Mouse (Mus musculus): Measurements from ENCODE around the gene Olfr714. TPM values are rescaled to one million over a fixed set of nuclear protein-coding genes. Genes with fewer than 3 reads are reported as not detected.
A peak's percentile ranks its signal among the peaks of the same experiment; 100 is the strongest.
"Not testable (repeated sequence)": the region's sequence is repeated elsewhere in the genome, so short reads cannot be mapped to it uniquely, and the experiment has no call there.

The Olfr714 gene
- total RNA-seq, 1 experiment, result not detected

DNA sequence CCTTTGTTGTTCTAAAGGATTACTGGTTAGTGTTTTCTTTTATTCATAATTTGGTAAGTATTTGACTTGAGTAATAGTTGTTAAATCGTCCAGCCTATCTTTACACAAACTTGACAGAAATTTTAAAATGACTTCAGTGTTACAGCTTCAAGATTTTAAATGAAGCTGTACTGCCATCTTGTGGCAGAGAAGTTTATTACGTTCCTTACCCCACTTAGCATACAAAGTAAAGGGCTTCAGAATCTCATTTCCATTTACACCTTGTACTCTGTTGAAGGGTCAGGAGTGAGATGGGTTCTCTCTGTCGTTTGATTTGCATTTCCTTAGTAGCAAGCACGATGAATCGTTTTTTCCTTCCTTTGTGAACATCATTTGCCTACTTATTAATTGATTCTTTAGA lies 24.9 kb upstream of the Olfr714 start:
- TF ChIP-seq ZC3H11A (IDR thresholded peaks at IDR 0.05; ENCODE audit: borderline replicate concordance, low read depth, low read length), result peak; percentile 66; the same call in 1 of the 2 replicates
- TF ChIP-seq ZNF384 (IDR thresholded peaks at IDR 0.05; ENCODE audit: low read depth, low read length), result no peak
- H3K9ac ChIP-seq (ENCODE audit: insufficient read depth, low read depth, low read length, poor library complexity, severe bottlenecking), result no peak overlapping the region
- H3K9me3 ChIP-seq (ENCODE audit: control insufficient read depth, insufficient read depth, low read depth, low read length), result no peaks in the 10 kb centered on the region
- peak; percentile 40 for DNase-seq (ENCODE audit: low read depth, low spot score)
- in situ Hi-C loops (cut with MboI; ENCODE audit: low sequenced_read_pairs in 2 of 2, unreplicated experiment in 2 of 2), result no loop called here
- no peak overlapping the region for H3K4me3 ChIP-seq (ENCODE audit: insufficient read depth in 1 of 2, low read depth in 1 of 2, low read length in 2 of 2, poor library complexity in 1 of 2, severe bottlenecking in 1 of 2)
- no peak overlapping the region for H3K27ac ChIP-seq (ENCODE audit: insufficient read depth, low read depth, low read length, poor library complexity, severe bottlenecking)
- H3K36me3 ChIP-seq (ENCODE audit: control insufficient read depth, insufficient read depth, low read length, poor library complexity, severe bottlenecking), result no peaks in the 10 kb centered on the region
- no peaks in the 10 kb centered on the region for H3K4me1 ChIP-seq (ENCODE audit: control insufficient read depth in 2 of 2, insufficient read depth in 2 of 2, low read length in 2 of 2, poor library complexity in 1 of 2)

DNA sequence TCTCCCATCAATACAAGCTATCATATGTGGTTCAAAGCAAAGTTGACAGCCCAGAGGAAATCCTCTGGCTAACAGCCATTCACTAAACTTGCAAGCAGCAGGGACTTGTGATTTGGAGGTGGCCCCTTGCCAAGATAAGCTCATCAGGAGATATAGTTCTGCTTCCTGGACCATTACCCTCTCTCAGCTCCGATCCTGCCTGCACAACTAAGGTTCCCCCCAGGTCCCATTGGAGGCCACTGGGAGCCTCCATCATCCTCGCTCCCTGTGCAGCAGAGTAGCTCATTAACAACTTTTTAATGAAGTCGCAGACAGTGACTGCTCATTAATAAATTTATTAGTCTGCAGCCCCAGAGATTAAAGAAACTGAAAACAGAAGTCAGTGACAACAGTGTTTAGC lies 23.2 kb upstream of the Olfr714 start:
- Histone ChIP-seq H3K4me3 (ENCODE audit: insufficient read depth in 1 of 2, low read depth in 1 of 2, low read length in 2 of 2, poor library complexity in 1 of 2, severe bottlenecking in 1 of 2) (no peak overlapping the region), H3K27ac (ENCODE audit: insufficient read depth, low read depth, low read length, poor library complexity, severe bottlenecking) (no peak overlapping the region), H3K9me3 (ENCODE audit: control insufficient read depth, insufficient read depth, low read depth, low read length) (no peaks in the 10 kb centered on the region), H3K4me1 (ENCODE audit: control insufficient read depth in 2 of 2, insufficient read depth in 2 of 2, low read length in 2 of 2, poor library complexity in 1 of 2) (no peaks in the 10 kb centered on the region), H3K9ac (ENCODE audit: insufficient read depth, low read depth, low read length, poor library complexity, severe bottlenecking) (no peak overlapping the region), H3K36me3 (ENCODE audit: control insufficient read depth, insufficient read depth, low read length, poor library complexity, severe bottlenecking) (no peaks in the 10 kb centered on the region)
- TF ChIP-seq CHD2 (IDR thresholded peaks at IDR 0.05; ENCODE audit: low read depth, low read length) (no peak), HCFC1 (IDR thresholded peaks at IDR 0.05; ENCODE audit: borderline replicate concordance, insufficient read depth, low read length) (no peak), ZNF384 (IDR thresholded peaks at IDR 0.05; ENCODE audit: low read depth, low read length) (no peak), MAFK (IDR thresholded peaks at IDR 0.05; ENCODE audit: insufficient read depth, low read depth, low read length) (no peak), ZC3H11A (IDR thresholded peaks at IDR 0.05; ENCODE audit: borderline replicate concordance, low read depth, low read length) (no peak)
- in situ Hi-C loops (cut with MboI; ENCODE audit: low sequenced_read_pairs in 2 of 2, unreplicated experiment in 2 of 2), result no loop called here
- DNase-seq (ENCODE audit: low read depth, low spot score), result no peak

DNA sequence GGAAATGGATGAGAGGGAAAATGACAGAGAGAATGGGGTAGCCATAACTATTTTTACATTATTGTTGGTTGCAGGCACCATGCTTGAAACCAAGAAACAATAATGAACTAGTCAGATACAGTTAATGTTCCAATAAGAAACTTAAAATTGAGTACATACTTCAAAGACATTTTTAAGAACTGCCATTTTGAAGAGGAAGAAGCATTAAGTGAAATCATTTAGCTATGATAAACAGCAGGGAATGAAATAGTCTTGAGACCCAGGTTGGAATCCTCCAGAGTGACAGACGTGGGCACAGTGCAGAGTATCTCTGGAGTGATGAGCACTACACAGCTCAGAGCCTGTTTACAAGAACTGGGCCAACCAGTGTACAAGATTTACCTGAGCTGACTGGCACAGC lies 22.1 kb downstream of the Olfr714 start, which contains the start of gene Olfr17:
TSS of gene Olfr17 (plus strand) at position 301 of the 400 bp plus-strand sequence.
- TF ChIP-seq HCFC1 (IDR thresholded peaks at IDR 0.05; ENCODE audit: borderline replicate concordance, insufficient read depth, low read length) (no peak), CHD2 (IDR thresholded peaks at IDR 0.05; ENCODE audit: low read depth, low read length) (no peak), ZC3H11A (IDR thresholded peaks at IDR 0.05; ENCODE audit: borderline replicate concordance, low read depth, low read length) (no peak), MAFK (IDR thresholded peaks at IDR 0.05; ENCODE audit: insufficient read depth, low read depth, low read length) (no peak)
- no peak within 1 kb of the TSS for H3K9ac ChIP-seq (ENCODE audit: insufficient read depth, low read depth, low read length, poor library complexity, severe bottlenecking)
- in situ Hi-C loops (cut with MboI; ENCODE audit: low sequenced_read_pairs in 2 of 2, unreplicated experiment in 2 of 2), result no loop called here

DNA sequence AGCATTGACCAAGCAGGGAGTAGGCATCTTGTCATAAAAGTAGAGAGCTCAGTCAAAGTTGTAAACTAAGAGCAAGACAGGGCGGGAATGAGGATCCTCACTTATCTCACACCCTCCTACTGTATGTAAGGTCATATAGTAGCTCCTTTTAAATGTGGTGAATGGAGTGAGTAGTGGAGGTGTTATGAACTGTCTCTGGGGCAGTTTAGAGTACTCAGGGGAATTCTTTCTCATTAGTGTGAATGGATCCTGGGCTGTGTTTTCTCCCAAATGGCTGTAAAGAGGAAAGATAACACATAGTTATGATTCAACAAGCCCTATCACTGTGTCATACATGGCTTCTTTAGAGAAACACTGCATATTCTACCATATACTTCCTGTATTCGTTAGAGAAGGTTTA lies 39.5 kb downstream of the Olfr714 start, which contains the start of gene Olfr715b:
TSS of gene Olfr715b (minus strand) at position 101 of the 400 bp plus-strand sequence.
- in situ Hi-C loops (cut with MboI; ENCODE audit: low sequenced_read_pairs in 2 of 2, unreplicated experiment in 2 of 2), result loop anchor here (10.0 kb wide), 1 partner anchor 45 kb away; no protein-coding TSS in a partner anchor

More for the DNA sequence above, 22.1 kb downstream of the Olfr714 start, which contains the start of gene Olfr17:
- no peak for DNase-seq (ENCODE audit: low read depth, low spot score)
- H3K4me3 ChIP-seq (ENCODE audit: insufficient read depth in 1 of 2, low read depth in 1 of 2, low read length in 2 of 2, poor library complexity in 1 of 2, severe bottlenecking in 1 of 2), result no peak within 1 kb of the TSS
- no peaks in the 10 kb centered on the region for H3K9me3 ChIP-seq (ENCODE audit: control insufficient read depth, insufficient read depth, low read depth, low read length)
- no peaks in the 10 kb centered on the region for H3K4me1 ChIP-seq (ENCODE audit: control insufficient read depth in 2 of 2, insufficient read depth in 2 of 2, low read length in 2 of 2, poor library complexity in 1 of 2)
- no peak within 1 kb of the TSS for H3K27ac ChIP-seq (ENCODE audit: insufficient read depth, low read depth, low read length, poor library complexity, severe bottlenecking)
- H3K36me3 ChIP-seq (ENCODE audit: control insufficient read depth, insufficient read depth, low read length, poor library complexity, severe bottlenecking), result no peaks in the 10 kb centered on the region

More for the DNA sequence above, 39.5 kb downstream of the Olfr714 start, which contains the start of gene Olfr715b:
- not testable (repeated sequence) for H3K36me3 ChIP-seq (ENCODE audit: control insufficient read depth, insufficient read depth, low read length, poor library complexity, severe bottlenecking); DNase-seq (ENCODE audit: low read depth, low spot score); H3K9ac ChIP-seq (ENCODE audit: insufficient read depth, low read depth, low read length, poor library complexity, severe bottlenecking); H3K4me1 ChIP-seq (ENCODE audit: control insufficient read depth in 2 of 2, insufficient read depth in 2 of 2, low read length in 2 of 2, poor library complexity in 1 of 2); H3K27ac ChIP-seq (ENCODE audit: insufficient read depth, low read depth, low read length, poor library complexity, severe bottlenecking); H3K9me3 ChIP-seq (ENCODE audit: control insufficient read depth, insufficient read depth, low read depth, low read length); H3K4me3 ChIP-seq (ENCODE audit: insufficient read depth in 1 of 2, low read depth in 1 of 2, low read length in 2 of 2, poor library complexity in 1 of 2, severe bottlenecking in 1 of 2)

Other genes with a start within 250 kb of the Olfr714 start
- gene Olfr702, start 237.1 kb upstream of the Olfr714 start, total RNA-seq (2012; rRNA removed), result not detected in 2 replicates
- not detected in 2 replicates for gene Olfr703, start 227.6 kb upstream of the Olfr714 start, total RNA-seq (2012; rRNA removed)
- gene Olfr704, start 207.8 kb upstream of the Olfr714 start, total RNA-seq (2012; rRNA removed), result not detected in 2 replicates
- gene Olfr705, start 194.1 kb upstream of the Olfr714 start, total RNA-seq (2012; rRNA removed), result 0.13 and 0.26 TPM in 2 replicates
- gene Olfr706, start 182.8 kb upstream of the Olfr714 start, total RNA-seq (2012; rRNA removed), result not detected in 2 replicates
- gene Olfr707, start 169.7 kb upstream of the Olfr714 start, total RNA-seq (2012; rRNA removed), result not detected in 2 replicates
- not detected in 2 replicates for gene Olfr1532-ps1, start 163.0 kb upstream of the Olfr714 start, total RNA-seq (2012; rRNA removed)
- not detected in 2 replicates for gene Olfr709-ps1, start 138.8 kb upstream of the Olfr714 start, total RNA-seq (2012; rRNA removed)
- gene Olfr710, start 122.7 kb upstream of the Olfr714 start, total RNA-seq (2012; rRNA removed), result not detected in 2 replicates
- gene Olfr6, start 107.0 kb upstream of the Olfr714 start, total RNA-seq (2012; rRNA removed), result not detected in 2 replicates
- gene Olfr711, start 95.5 kb upstream of the Olfr714 start, total RNA-seq (2012; rRNA removed), result not detected in 2 replicates
- gene Olfr2, start 64.9 kb upstream of the Olfr714 start, total RNA-seq (2012; rRNA removed), result not detected in 2 replicates
- gene Olfr713, start 39.8 kb upstream of the Olfr714 start, total RNA-seq (2012; rRNA removed), result not detected in 2 replicates
- not detected in 2 replicates for gene Olfr17, start 22.2 kb downstream of the Olfr714 start, total RNA-seq (2012; rRNA removed)
- gene Olfr715b, start 39.4 kb downstream of the Olfr714 start, total RNA-seq (2012; rRNA removed), result not detected in 2 replicates
- not detected in 2 replicates for gene Olfr715, start 60.1 kb downstream of the Olfr714 start, total RNA-seq (2012; rRNA removed)
- not detected in 2 replicates for gene Olfr716, start 67.3 kb downstream of the Olfr714 start, total RNA-seq (2012; rRNA removed)
- gene Nlrp14, start 96.0 kb downstream of the Olfr714 start, total RNA-seq (2012; rRNA removed), result 1.1 and 1.2 TPM in 2 replicates
- 82.7 and 100 TPM in 2 replicates for gene Rbmxl2, start 138.5 kb downstream of the Olfr714 start, total RNA-seq (2012; rRNA removed)